Mouse (Mus musculus) heart, postnatal 14 days (tissue): ENCODE data around the gene Stra6. TPM values are rescaled to one million over a fixed set of nuclear protein-coding genes. Genes with fewer than 3 reads are reported as not detected.

Experiments
- DNase-seq, 2 experiments: peaks; one replicate each; pipeline ENCODE4 v3.0.0; 2021 to 2022
- intact Hi-C: fragments of 180-260 bp; cut with DNase I; formaldehyde crosslinking; loops from one replicate; pipeline ENCODE4 v1.15.1; 2025
- total RNA-seq, 2 experiments: library from RNA; stranded (reverse); gene quantifications; 2 replicates each; pipeline ENCODE4 v1.2.3; 2021

Gene Stra6
- total RNA-seq, 2 experiments from 2014 or later: 0.32 to 0.76 TPM

- peak; percentile 53 to 66 for DNase-seq
- intact Hi-C loops: no loop called here
Measured at GRCm38 (mm10) chr9:58159855-58160254, 96.3 kb downstream of the Stra6 start.

- no peak for DNase-seq
- intact Hi-C loops: no loop called here
Measured at GRCm38 (mm10) chr9:58160315-58160714, 96.7 kb downstream of the Stra6 start.

GRCm38 (mm10) chr9:58162173-58162572 lies 98.6 kb downstream of the Stra6 start:
- DNase-seq: no peak
- intact Hi-C loops: no loop called here

- intact Hi-C loops: no loop called here
- DNase-seq: no peak
Measured at GRCm38 (mm10) chr9:58163146-58163545, 99.6 kb downstream of the Stra6 start.

- DNase-seq: no peak
- intact Hi-C loops: no loop called here
Measured at GRCm38 (mm10) chr9:58165779-58166178, 102.2 kb downstream of the Stra6 start.

- DNase-seq: no peak
- intact Hi-C loops: no loop called here
Measured at GRCm38 (mm10) chr9:58168880-58169279, 105.3 kb downstream of the Stra6 start.

- DNase-seq: no peak
- intact Hi-C loops: no loop called here
Measured at GRCm38 (mm10) chr9:58169426-58169825, 105.8 kb downstream of the Stra6 start.

- DNase-seq: no peak
- intact Hi-C loops: no loop called here
Measured at GRCm38 (mm10) chr9:58172863-58173262, 109.3 kb downstream of the Stra6 start.

GRCm38 (mm10) chr9:58174818-58175251 lies 111.2 kb downstream of the Stra6 start:
- intact Hi-C loops: no loop called here
- DNase-seq: no peak

- no peak for DNase-seq
- intact Hi-C loops: no loop called here
Measured at GRCm38 (mm10) chr9:58175745-58176487, 112.3 kb downstream of the Stra6 start.

GRCm38 (mm10) chr9:58177165-58177564 lies 113.6 kb downstream of the Stra6 start:
- intact Hi-C loops: no loop called here

GRCm38 (mm10) chr9:58179390-58179789 lies 115.8 kb downstream of the Stra6 start:
- intact Hi-C loops: no loop called here

More at GRCm38 (mm10) chr9:58177165-58177564, 113.6 kb downstream of the Stra6 start:
- no peak for DNase-seq

GRCm38 (mm10) chr9:58184456-58184855 lies 120.9 kb downstream of the Stra6 start:
- intact Hi-C loops: no loop called here
- DNase-seq: no peak

More at GRCm38 (mm10) chr9:58179390-58179789, 115.8 kb downstream of the Stra6 start:
- no peak for DNase-seq

GRCm38 (mm10) chr9:58194222-58194621 lies 130.6 kb downstream of the Stra6 start:
- intact Hi-C loops: no loop called here
- no peak for DNase-seq

GRCm38 (mm10) chr9:58195671-58196070 lies 132.1 kb downstream of the Stra6 start:
- intact Hi-C loops: no loop called here
- DNase-seq: no peak

GRCm38 (mm10) chr9:58196141-58196540 lies 132.6 kb downstream of the Stra6 start:
- DNase-seq: no peak
- intact Hi-C loops: no loop called here

GRCm38 (mm10) chr9:58196610-58197567 lies 133.3 kb downstream of the Stra6 start:
- no peak for DNase-seq
- intact Hi-C loops: no loop called here

- peak; percentile 56 to 66 for DNase-seq
- intact Hi-C loops: no loop called here
Measured at GRCm38 (mm10) chr9:58197781-58198701, 134.5 kb downstream of the Stra6 start.

GRCm38 (mm10) chr9:58198801-58199371 lies 135.3 kb downstream of the Stra6 start:
- intact Hi-C loops: no loop called here
- no peak for DNase-seq
